Mouse (Mus musculus) megakaryocyte progenitor cell, adult 5-6 weeks (primary cell): ENCODE measurements around the gene Rlf. TPM values are rescaled to one million over a fixed set of nuclear protein-coding genes. Genes with fewer than 3 reads are reported as not detected.
"Not testable (repeated sequence)": the region's sequence is repeated elsewhere in the genome, so short reads cannot be mapped to it uniquely, and the experiment has no call there.

Experiments
- ATAC-seq: replicated peaks from 2 replicates; pipeline ENCODE4 v1.8.0; 2016; ENCODE audit warnings: mild to moderate bottlenecking, moderate TSS enrichment, inconsistent platforms; ENCODE audit not compliant: poor library complexity
- total RNA-seq, 2 experiments: library from RNA; stranded (forward) in 1 of 2; stranded (reverse) in 1 of 2; fragments of 157-497, 149-512 nt in 1 of 2; fragments of 200-1000 nt in 1 of 2; gene quantifications; 2 replicates each; pipeline versions ENCODE4 v1.2.3 to v1.2.4; 2015 to 2017

The Rlf gene
- total RNA-seq, 2 experiments from 2014 or later: 16.7 to 22.1 TPM

GRCm38 (mm10) chr4:121167656-121168055 lies 47.2 kb downstream of the Rlf start:
- no peak for ATAC-seq

DNA sequence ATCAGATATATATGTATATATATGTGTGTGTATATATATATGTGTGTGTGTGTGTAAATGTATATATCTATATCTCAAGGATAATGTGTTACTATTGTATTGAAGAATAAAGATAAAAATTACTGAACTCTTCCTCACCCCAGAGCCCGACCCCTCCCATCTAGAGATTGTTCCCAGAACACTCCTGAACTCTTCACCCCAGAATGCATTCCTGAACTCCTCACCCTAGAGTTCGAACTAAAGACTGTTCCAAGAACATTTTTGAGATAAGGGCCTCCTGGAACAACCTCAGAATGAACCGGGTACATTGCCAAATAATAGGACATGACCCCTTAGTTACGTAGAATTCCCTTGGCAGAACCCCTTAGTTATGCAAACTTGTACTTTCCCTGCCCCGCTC lies 48.2 kb downstream of the Rlf start:
- not testable (repeated sequence) for ATAC-seq

DNA sequence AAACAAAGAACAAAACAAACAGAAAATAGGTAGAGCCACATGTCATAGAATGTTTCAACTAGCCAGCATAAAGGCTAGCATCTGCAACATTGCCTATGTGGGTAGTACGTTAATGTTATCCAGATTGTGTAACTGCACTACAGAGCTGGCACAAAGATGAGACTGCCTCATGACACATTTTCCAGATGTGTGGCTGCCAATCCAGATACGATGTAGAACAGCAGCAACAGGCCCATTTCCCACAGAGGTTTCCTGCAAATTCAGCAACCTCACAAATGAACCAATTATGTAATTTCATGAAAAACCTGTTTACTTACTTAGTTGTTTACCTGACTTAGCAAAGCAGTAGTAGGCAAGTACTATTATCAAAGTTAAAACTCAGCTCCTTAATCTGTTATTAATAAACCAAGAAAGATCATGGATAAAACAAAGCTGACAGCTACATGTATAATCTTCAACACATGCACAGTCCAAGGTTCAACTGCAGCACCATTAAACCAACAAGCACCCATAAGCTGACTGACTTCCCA lies 51.3 kb downstream of the Rlf start:
- ATAC-seq: no peak

DNA sequence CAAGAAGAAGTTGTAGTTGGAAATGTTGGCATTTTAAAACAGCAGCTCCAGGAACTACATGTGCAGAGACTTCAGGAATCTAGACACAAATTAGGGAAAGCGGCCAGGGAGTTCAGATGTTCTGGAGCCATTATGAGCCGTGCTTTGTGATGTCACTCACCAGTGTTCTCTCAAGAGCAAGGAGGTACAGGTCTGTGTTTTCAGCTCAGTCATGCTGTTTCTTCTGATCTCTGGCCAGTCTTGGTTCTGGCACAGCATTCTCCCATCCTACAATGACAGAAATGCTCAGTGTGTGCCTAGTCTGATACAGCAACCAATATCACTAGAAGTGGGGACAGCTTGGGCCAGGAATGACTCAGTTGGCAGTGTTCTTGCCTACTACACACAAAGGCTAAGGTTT lies 105.8 kb downstream of the Rlf start, which contains the start of gene Tmco2:
Gene Tmco2 (minus strand): TSS at position 101 of the 400 bp plus-strand sequence.
- ATAC-seq: no peak

- no peak for ATAC-seq
These were observed 111.6 kb downstream of the Rlf start for GRCm38 (mm10) chr4:121103304-121103703.

DNA sequence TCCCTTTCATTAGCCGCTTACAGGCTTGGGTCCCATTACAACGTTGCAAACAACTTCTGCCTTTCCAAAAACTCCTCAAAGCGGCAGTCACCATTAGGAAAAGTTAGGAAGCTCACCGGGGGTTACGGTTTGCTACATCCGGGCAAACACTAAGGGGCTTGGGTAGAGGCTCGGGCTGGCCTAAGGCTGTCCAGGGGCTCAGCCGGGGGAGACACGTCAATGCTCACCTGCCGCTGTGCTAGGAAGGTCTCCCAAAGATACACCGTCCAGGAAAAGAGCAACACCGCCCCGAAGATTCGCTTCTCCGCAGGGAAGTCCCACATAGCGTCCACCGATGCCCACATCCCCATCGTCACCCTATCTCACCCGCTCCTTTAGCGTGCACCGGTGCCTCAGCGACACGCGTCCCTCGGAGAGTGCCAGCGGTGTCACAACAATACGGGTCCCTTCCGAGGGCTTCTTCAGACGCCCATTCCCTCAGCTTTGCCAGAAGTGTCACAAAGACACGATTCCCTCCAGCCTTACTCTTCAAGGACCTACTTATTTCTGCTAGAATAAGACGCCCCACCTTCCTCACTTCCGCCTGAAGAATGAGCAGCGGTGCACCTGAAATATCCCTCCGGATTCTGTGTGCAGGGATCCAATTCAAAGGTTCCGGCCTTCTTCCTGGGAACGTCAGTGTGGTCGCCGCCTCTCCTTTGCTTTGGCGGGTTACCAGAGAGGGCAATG lies 117.1 kb downstream of the Rlf start, which contains the start of gene Zmpste24:
Gene Zmpste24 (minus strand): TSS at position 592 of the 729 bp plus-strand sequence.
- ATAC-seq: peak; percentile 94

Other genes with a start within 250 kb of the Rlf start
- gene Smap2, start 197.8 kb downstream of the Rlf start, total RNA-seq (2015): 46.0 and 53.8 TPM in 2 replicates
- 21.9 and 26.8 TPM in 2 replicates for gene Smap2, start 197.8 kb downstream of the Rlf start, total RNA-seq (2017)
- gene Col9a2, start 175.7 kb downstream of the Rlf start, total RNA-seq (2015): not detected in 2 replicates
- not detected in 2 replicates for gene Col9a2, start 175.7 kb downstream of the Rlf start, total RNA-seq (2017)
- 67.2 and 71.8 TPM in 2 replicates for gene Zmpste24, start 116.8 kb downstream of the Rlf start, total RNA-seq (2015)
- gene Zmpste24, start 116.8 kb downstream of the Rlf start, total RNA-seq (2017): 67.1 and 70.9 TPM in 2 replicates
- not detected in 2 replicates for gene Tmco2, start 105.9 kb downstream of the Rlf start, total RNA-seq (2015)
- gene Tmco2, start 105.9 kb downstream of the Rlf start, total RNA-seq (2017): not detected in 2 replicates
- gene Gm12888, start 109.8 kb upstream of the Rlf start, total RNA-seq (2015): not detected in 2 replicates
- gene Gm12888, start 109.8 kb upstream of the Rlf start, total RNA-seq (2017): not detected in 2 replicates
- gene Gm12886, start 208.0 kb upstream of the Rlf start, total RNA-seq (2015): not detected in 2 replicates
- not detected in 2 replicates for gene Gm12886, start 208.0 kb upstream of the Rlf start, total RNA-seq (2017)